Mouse (Mus musculus): Measurements from ENCODE around the gene Hebp1. TPM values are rescaled to one million over a fixed set of nuclear protein-coding genes. Genes with fewer than 3 reads are reported as not detected.

The Hebp1 gene
- polyA plus RNA-seq, 1 experiment: not detected

GRCm38 (mm10) chr6:135171736-135172135 is 26.1 kb downstream of the Hebp1 start:
- no peak overlapping the region for H3K27ac ChIP-seq (ENCODE audit: insufficient read depth, low read depth, low read length)
- 82% methylated on average over 14 of the region's 14 CpGs for WGBS
- peaks cover 12% of the 10 kb centered on the region for H3K4me1 ChIP-seq (ENCODE audit: control insufficient read depth, insufficient read depth, low read length)
- no peak for TF ChIP-seq POLR2A (IDR thresholded peaks at IDR 0.05; ENCODE audit: insufficient read depth, low read depth, low read length)
- no peak for TF ChIP-seq CTCF (IDR thresholded peaks at IDR 0.05; ENCODE audit: insufficient read depth, low read depth, low read length)
- H3K4me3 ChIP-seq (ENCODE audit: insufficient read depth, low read depth, low read length): no peak overlapping the region

- H3K4me3 ChIP-seq (ENCODE audit: insufficient read depth, low read depth, low read length): no peak overlapping the region
- WGBS: 91% methylated on average over 3 of the region's 3 CpGs
- TF ChIP-seq CTCF (IDR thresholded peaks at IDR 0.05; ENCODE audit: insufficient read depth, low read depth, low read length) (no peak), POLR2A (IDR thresholded peaks at IDR 0.05; ENCODE audit: insufficient read depth, low read depth, low read length) (no peak)
- no peak overlapping the region for H3K27ac ChIP-seq (ENCODE audit: insufficient read depth, low read depth, low read length)
- peaks cover 12% of the 10 kb centered on the region for H3K4me1 ChIP-seq (ENCODE audit: control insufficient read depth, insufficient read depth, low read length)
Measured at GRCm38 (mm10) chr6:135169246-135169645, 28.6 kb downstream of the Hebp1 start.

- H3K27ac ChIP-seq (ENCODE audit: insufficient read depth, low read depth, low read length): no peak overlapping the region
- peaks cover 12% of the 10 kb centered on the region for H3K4me1 ChIP-seq (ENCODE audit: control insufficient read depth, insufficient read depth, low read length)
- H3K4me3 ChIP-seq (ENCODE audit: insufficient read depth, low read depth, low read length): peak overlapping the region; percentile 49
- no peak for TF ChIP-seq CTCF (IDR thresholded peaks at IDR 0.05; ENCODE audit: insufficient read depth, low read depth, low read length)
- no peak for TF ChIP-seq POLR2A (IDR thresholded peaks at IDR 0.05; ENCODE audit: insufficient read depth, low read depth, low read length)
- WGBS: 88% methylated on average over 6 of the region's 6 CpGs
Measured at GRCm38 (mm10) chr6:135168471-135168870, 29.4 kb downstream of the Hebp1 start.

GRCm38 (mm10) chr6:135167380-135168311 is 30.2 kb downstream of the Hebp1 start:
- WGBS: 8% methylated on average over 46 of the region's 46 CpGs
- TF ChIP-seq POLR2A (IDR thresholded peaks at IDR 0.05; ENCODE audit: insufficient read depth, low read depth, low read length): no peak
- TF ChIP-seq CTCF (IDR thresholded peaks at IDR 0.05; ENCODE audit: insufficient read depth, low read depth, low read length): no peak
- Histone ChIP-seq H3K27ac (ENCODE audit: insufficient read depth, low read depth, low read length) (no peak overlapping the region), H3K4me1 (ENCODE audit: control insufficient read depth, insufficient read depth, low read length) (peaks cover 18% of the 10 kb centered on the region), H3K4me3 (ENCODE audit: insufficient read depth, low read depth, low read length) (peak overlapping the region; percentile 49)

DNA sequence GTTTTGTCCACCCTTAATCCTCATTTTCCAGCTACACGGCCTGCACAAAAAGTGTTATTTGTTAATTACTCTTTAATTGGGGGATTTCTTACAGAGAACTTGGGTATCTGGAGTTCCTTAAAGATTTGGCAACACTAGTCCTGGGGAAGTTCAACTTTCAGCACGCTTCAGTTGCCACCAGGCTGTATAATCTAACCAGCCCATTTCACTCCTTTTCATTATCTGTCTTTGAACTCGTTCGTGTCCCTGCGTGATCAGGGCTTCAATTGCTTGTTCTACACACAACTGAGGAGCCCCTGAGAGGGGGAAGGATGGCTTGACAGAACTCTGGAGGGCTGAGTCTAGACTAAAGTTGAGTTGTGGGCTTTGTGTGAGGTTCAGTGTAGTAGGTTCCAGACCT is 31.1 kb downstream of the Hebp1 start:
- H3K4me3 ChIP-seq (ENCODE audit: insufficient read depth, low read depth, low read length): no peak overlapping the region
- no peak overlapping the region for H3K27ac ChIP-seq (ENCODE audit: insufficient read depth, low read depth, low read length)
- peaks cover 18% of the 10 kb centered on the region for H3K4me1 ChIP-seq (ENCODE audit: control insufficient read depth, insufficient read depth, low read length)
- TF ChIP-seq POLR2A (IDR thresholded peaks at IDR 0.05; ENCODE audit: insufficient read depth, low read depth, low read length) (no peak), CTCF (IDR thresholded peaks at IDR 0.05; ENCODE audit: insufficient read depth, low read depth, low read length) (no peak)
- WGBS: 79% methylated on average over 5 of the region's 5 CpGs

GRCm38 (mm10) chr6:135166262-135166661 is 31.6 kb downstream of the Hebp1 start:
- Histone ChIP-seq H3K27ac (ENCODE audit: insufficient read depth, low read depth, low read length) (no peak overlapping the region), H3K4me3 (ENCODE audit: insufficient read depth, low read depth, low read length) (no peak overlapping the region), H3K4me1 (ENCODE audit: control insufficient read depth, insufficient read depth, low read length) (peaks cover 18% of the 10 kb centered on the region)
- WGBS: 92% methylated on average over 3 of the region's 3 CpGs
- TF ChIP-seq CTCF (IDR thresholded peaks at IDR 0.05; ENCODE audit: insufficient read depth, low read depth, low read length): no peak
- no peak for TF ChIP-seq POLR2A (IDR thresholded peaks at IDR 0.05; ENCODE audit: insufficient read depth, low read depth, low read length)

GRCm38 (mm10) chr6:135165706-135166105 is 32.1 kb downstream of the Hebp1 start:
- peaks cover 18% of the 10 kb centered on the region for H3K4me1 ChIP-seq (ENCODE audit: control insufficient read depth, insufficient read depth, low read length)
- no peak overlapping the region for H3K4me3 ChIP-seq (ENCODE audit: insufficient read depth, low read depth, low read length)
- H3K27ac ChIP-seq (ENCODE audit: insufficient read depth, low read depth, low read length): no peak overlapping the region
- 91% methylated on average over 2 of the region's 2 CpGs for WGBS
- TF ChIP-seq CTCF (IDR thresholded peaks at IDR 0.05; ENCODE audit: insufficient read depth, low read depth, low read length) (no peak), POLR2A (IDR thresholded peaks at IDR 0.05; ENCODE audit: insufficient read depth, low read depth, low read length) (no peak)

GRCm38 (mm10) chr6:135165191-135165590 is 32.6 kb downstream of the Hebp1 start:
- no peak overlapping the region for H3K27ac ChIP-seq (ENCODE audit: insufficient read depth, low read depth, low read length)
- TF ChIP-seq CTCF (IDR thresholded peaks at IDR 0.05; ENCODE audit: insufficient read depth, low read depth, low read length): no peak
- TF ChIP-seq POLR2A (IDR thresholded peaks at IDR 0.05; ENCODE audit: insufficient read depth, low read depth, low read length): no peak
- H3K4me3 ChIP-seq (ENCODE audit: insufficient read depth, low read depth, low read length): no peak overlapping the region
- 93% methylated on average over 3 of the region's 3 CpGs for WGBS
- H3K4me1 ChIP-seq (ENCODE audit: control insufficient read depth, insufficient read depth, low read length): peaks cover 18% of the 10 kb centered on the region

DNA sequence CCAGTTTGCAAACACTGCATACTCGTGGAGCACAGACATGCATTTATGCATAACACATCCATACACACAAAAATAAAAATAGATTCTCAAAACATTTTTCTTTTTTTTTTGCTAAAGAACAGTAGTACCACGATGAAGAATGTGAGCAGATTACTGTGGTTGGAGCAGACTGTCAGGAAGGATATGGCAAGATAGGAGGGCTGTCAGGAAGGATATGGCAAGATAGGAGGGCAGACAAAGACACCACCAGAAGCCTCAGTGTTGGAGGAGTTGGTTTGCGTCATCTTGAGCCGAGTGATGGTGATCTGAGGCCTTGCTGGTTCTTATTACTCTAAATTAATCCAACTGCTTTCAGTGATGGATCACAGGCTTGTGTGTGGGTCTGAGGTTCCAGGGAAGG is 35.0 kb downstream of the Hebp1 start:
- TF ChIP-seq CTCF (IDR thresholded peaks at IDR 0.05; ENCODE audit: insufficient read depth, low read depth, low read length) (no peak), POLR2A (IDR thresholded peaks at IDR 0.05; ENCODE audit: insufficient read depth, low read depth, low read length) (no peak)
- 51% methylated on average over 4 of the region's 4 CpGs for WGBS
- H3K4me1 ChIP-seq (ENCODE audit: control insufficient read depth, insufficient read depth, low read length): peaks cover 13% of the 10 kb centered on the region
- H3K4me3 ChIP-seq (ENCODE audit: insufficient read depth, low read depth, low read length): no peak overlapping the region
- H3K27ac ChIP-seq (ENCODE audit: insufficient read depth, low read depth, low read length): 0 out of 2 replicates have a peak overlapping the region, but pooled peaks have one; percentile 17
